Mouse (Mus musculus) lung, postnatal 0 days (tissue): ENCODE measurements around the gene Rtn1. TPM values are rescaled to one million over a fixed set of nuclear protein-coding genes. Genes with fewer than 3 reads are reported as not detected.
"Not testable (repeated sequence)": the region's sequence is repeated elsewhere in the genome, so short reads cannot be mapped to it uniquely, and the experiment has no call there.

Experiments used
- ATAC-seq: fragments of 200-750 bp; cut with Nextera tagmentation; 2 replicates; pipeline ENCODE4 v1.8.0; 2017; ENCODE audit warnings: moderate library complexity
- DNase-seq: peaks from one replicate; pipeline ENCODE4 v3.0.0-alpha.2; 2016; ENCODE audit warnings: low spot score
- H3K27ac ChIP-seq: fragments of 300-500 bp; sonication (generic); 2 replicates; pipeline ENCODE4 v1.5.1; 2014; ENCODE audit warnings: antibody characterized with exemption, mild to moderate bottlenecking, low read length, mixed read lengths
- H3K27me3 ChIP-seq: fragments of 300-500 bp; sonication (generic); replicated peaks from 2 replicates; pipeline ENCODE4 v1.6.1; 2014; ENCODE audit warnings: low read length, mixed read lengths; ENCODE audit not compliant: insufficient read depth
- H3K36me3 ChIP-seq: fragments of 300-500 bp; sonication (generic); 2 replicates; pipeline ENCODE4 v1.6.1; 2014; ENCODE audit warnings: low read length, mixed read lengths; ENCODE audit not compliant: insufficient read depth
- H3K4me1 ChIP-seq: fragments of 300-500 bp; sonication (generic); 2 replicates; pipeline ENCODE4 v1.6.1; 2014; ENCODE audit warnings: antibody characterized with exemption, low read depth, low read length, mixed read lengths; ENCODE audit not compliant: insufficient read depth
- H3K4me2 ChIP-seq: fragments of 300-500 bp; sonication (generic); replicated peaks from 2 replicates; pipeline ENCODE4 v1.6.1; 2014; ENCODE audit warnings: low read depth, mild to moderate bottlenecking, low read length, moderate library complexity, mixed read lengths
- H3K4me3 ChIP-seq: fragments of 300-500 bp; sonication (generic); 2 replicates; pipeline ENCODE4 v1.5.1; 2014; ENCODE audit warnings: low read depth, low read length
- H3K9ac ChIP-seq: fragments of 300-500 bp; sonication (generic); replicated peaks from 2 replicates; pipeline ENCODE4 v1.6.1; 2014; ENCODE audit warnings: low read depth, mild to moderate bottlenecking
- H3K9me3 ChIP-seq: fragments of 300-500 bp; sonication (generic); 2 replicates; pipeline ENCODE4 v1.6.1; 2016; ENCODE audit warnings: low read length, mixed read lengths
- CTCF ChIP-seq: IDR thresholded peaks from 2 replicates; pipeline ENCODE4 v1.5.1; 2016; ENCODE audit warnings: antibody characterized with exemption, mild to moderate bottlenecking
- EP300 ChIP-seq: IDR thresholded peaks from 2 replicates; pipeline ENCODE4 v1.6.1; 2016; ENCODE audit warnings: antibody characterized with exemption, mild to moderate bottlenecking, control low read depth
- WGBS: fragments of 180-500 bp; shearing (Covaris S2); extraction: QIAGEN DNeasy Blood & Tissue Kit; methylation state at CpG from one replicate; pipeline ENCODE4 v1.1.7; 2014; 5-methylcytosine and 5-hydroxymethylcytosine counted together
- polyA plus RNA-seq: library from polyadenylated mRNA; unstranded; fragments of >200 nt; fragmentation: Nextera tagmentation; extraction: Ambion mirVana; gene quantifications from 2 replicates; pipeline ENCODE4 v1.2.1, GENCODE M21; 2015

Rtn1 gene
- polyA plus RNA-seq, 1 experiment from 2014 or later, result 12.2 TPM

DNA sequence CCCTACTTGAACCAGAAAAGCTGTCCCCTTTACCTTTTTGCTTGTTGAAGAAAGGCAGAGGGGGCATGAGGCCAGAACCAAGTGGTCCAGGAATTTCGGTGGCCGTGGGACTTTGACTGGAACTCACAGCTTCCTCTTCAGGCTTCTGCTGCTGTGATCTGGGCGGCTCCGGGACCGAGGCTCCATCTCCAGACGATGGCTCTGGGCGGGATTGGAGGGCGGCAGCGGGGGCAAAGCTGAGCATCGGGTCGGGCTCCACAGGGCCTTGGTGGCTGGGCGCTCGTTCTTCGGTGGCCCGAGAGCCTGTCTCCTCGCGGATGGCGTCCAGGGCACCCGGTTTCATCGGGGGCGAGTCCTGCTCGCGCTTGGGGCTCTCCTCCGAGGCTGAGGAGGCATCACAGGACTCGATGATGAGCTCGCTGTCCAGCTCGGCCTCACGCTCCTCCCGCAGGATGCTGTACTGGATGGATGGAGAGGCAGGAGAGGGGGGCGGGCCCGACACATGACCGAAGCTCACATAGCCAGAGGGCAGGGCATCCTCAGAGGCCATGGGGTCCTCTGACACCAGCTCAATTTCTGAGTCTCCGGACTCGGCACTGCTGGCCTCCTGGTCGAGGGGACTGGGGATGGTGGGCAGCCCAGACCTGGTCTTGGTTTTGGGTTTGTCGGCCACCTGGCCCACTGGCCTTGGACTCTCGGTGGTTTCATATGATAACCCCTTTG lies 105.1 kb downstream of the Rtn1 start:
- Histone ChIP-seq H3K27me3 (no peaks in the 10 kb centered on the region), H3K4me2 (no peak overlapping the region), H3K36me3 (no peaks in the 10 kb centered on the region), H3K9ac (no peak overlapping the region), H3K9me3 (no peaks in the 10 kb centered on the region), H3K4me3 (no peak overlapping the region), H3K27ac (no peak overlapping the region), H3K4me1 (no peaks in the 10 kb centered on the region)
- WGBS, result 72% methylated on average over 37 of the region's 37 CpGs
- DNase-seq (no peak), ATAC-seq (no peak)
- no peak for TF ChIP-seq EP300
- TF ChIP-seq CTCF, result no peak

DNA sequence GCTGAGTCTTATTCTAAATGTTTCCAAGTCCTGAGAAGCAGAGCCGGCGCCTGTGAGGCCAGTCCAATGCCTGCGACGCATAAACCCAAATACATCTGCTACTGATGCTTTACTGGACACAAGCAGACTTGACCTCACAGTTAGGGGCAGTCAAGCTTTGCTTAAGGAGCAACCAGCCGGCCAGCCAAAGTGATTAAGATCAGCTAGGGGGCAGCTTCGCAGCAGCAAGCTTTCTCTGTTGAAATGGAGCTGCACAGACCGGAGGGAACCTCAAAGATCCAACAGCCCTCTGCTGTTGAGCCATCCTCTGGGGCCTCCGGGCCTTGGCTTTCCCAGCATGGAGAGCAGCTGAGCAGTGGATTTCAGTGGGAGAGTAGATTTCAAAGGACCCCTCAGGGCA lies 107.4 kb downstream of the Rtn1 start:
- WGBS, result 50% methylated on average over 8 of the region's 8 CpGs
- Histone ChIP-seq H3K9me3 (no peaks in the 10 kb centered on the region), H3K36me3 (no peaks in the 10 kb centered on the region), H3K27ac (no peak overlapping the region), H3K27me3 (no peaks in the 10 kb centered on the region), H3K4me1 (no peaks in the 10 kb centered on the region), H3K4me3 (no peak overlapping the region), H3K4me2 (no peak overlapping the region), H3K9ac (no peak overlapping the region)
- TF ChIP-seq CTCF, result no peak; the same call in 1 of the 2 replicates
- no peak for TF ChIP-seq EP300
- ATAC-seq (no peak), DNase-seq (no peak)

DNA sequence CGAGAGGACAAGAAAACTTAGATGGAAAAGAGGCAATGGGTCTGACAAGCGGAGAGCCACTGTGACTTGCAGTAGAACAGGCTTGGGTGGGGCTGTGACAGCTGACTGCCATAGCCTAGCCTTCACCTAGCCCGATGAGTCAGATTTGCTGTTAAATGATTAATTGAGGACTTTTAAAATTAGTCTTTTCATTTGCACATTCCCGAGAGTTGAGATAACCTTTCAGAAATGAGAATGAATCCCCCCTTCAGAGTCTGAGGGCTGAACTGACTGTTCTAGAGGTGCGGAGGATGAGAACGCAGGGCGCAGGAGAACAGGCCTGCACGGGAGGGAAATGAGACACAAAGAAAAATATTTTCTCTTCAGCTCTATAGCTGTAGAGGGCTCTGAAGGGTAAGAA lies 107.9 kb downstream of the Rtn1 start:
- Histone ChIP-seq H3K4me2 (no peak overlapping the region), H3K36me3 (no peaks in the 10 kb centered on the region), H3K9ac (no peak overlapping the region), H3K4me1 (no peaks in the 10 kb centered on the region), H3K27me3 (no peaks in the 10 kb centered on the region), H3K9me3 (no peaks in the 10 kb centered on the region), H3K4me3 (no peak overlapping the region), H3K27ac (no peak overlapping the region)
- no peak for DNase-seq
- WGBS, result 51% methylated on average over 8 of the region's 8 CpGs
- TF ChIP-seq CTCF (no peak), EP300 (no peak)
- ATAC-seq, result no peak

DNA sequence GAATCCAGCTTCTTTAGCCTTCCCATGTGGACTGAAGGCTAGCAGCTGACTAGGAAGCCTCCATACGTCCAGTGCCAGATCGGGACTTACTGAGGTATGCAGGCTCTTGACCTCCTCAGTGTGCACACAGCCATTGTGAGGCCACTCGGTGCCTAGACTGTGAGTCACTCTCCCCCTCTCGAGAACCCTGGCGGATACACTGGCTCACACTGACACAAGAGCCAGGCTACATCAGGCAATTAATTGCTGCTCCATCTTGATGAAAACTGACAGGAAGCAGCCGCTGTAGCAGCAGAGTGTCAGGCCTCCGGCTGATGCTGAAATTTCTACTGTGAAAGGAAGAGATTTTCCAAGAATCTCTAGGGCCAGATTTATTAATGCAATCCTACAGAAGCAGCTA lies 110.6 kb downstream of the Rtn1 start:
- ATAC-seq, result no peak; the same call in 1 of the 2 replicates
- H3K27ac ChIP-seq, result no peak overlapping the region
- H3K4me2 ChIP-seq, result no peak overlapping the region
- H3K36me3 ChIP-seq, result no peaks in the 10 kb centered on the region
- H3K9ac ChIP-seq, result no peak overlapping the region
- no peak for TF ChIP-seq CTCF
- 26% methylated on average over 7 of the region's 7 CpGs for WGBS
- DNase-seq, result peak; percentile 12
- H3K27me3 ChIP-seq, result no peaks in the 10 kb centered on the region
- H3K9me3 ChIP-seq, result no peaks in the 10 kb centered on the region
- no peak overlapping the region for H3K4me3 ChIP-seq
- H3K4me1 ChIP-seq, result no peaks in the 10 kb centered on the region

DNA sequence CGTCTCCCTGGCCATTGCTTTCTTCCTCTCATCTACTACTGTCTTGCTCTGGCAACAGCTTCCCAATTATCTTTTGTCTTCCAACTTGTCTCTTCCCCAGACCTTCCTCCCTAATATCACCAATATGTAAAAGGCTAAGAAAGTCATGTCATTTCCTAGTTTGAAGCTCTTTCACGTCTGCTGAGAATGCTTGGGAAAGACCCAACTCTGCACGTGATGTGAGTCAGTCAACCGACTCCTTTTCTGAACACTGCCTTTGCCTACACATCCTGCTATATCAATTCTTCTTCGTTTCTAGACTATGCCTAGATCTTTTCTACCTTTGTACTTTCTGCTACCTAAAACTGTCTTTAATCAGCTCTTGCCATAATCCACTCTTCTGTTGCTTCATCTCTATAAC lies 112.3 kb downstream of the Rtn1 start:
- DNase-seq (no peak), ATAC-seq (no peak)
- Histone ChIP-seq H3K9me3 (no peaks in the 10 kb centered on the region), H3K4me2 (no peak overlapping the region), H3K9ac (no peak overlapping the region), H3K4me3 (no peak overlapping the region), H3K36me3 (no peaks in the 10 kb centered on the region), H3K27ac (no peak overlapping the region), H3K4me1 (no peaks in the 10 kb centered on the region), H3K27me3 (no peaks in the 10 kb centered on the region)
- WGBS, result 89% methylated on average over 5 of the region's 5 CpGs
- no peak for TF ChIP-seq EP300
- TF ChIP-seq CTCF, result no peak

DNA sequence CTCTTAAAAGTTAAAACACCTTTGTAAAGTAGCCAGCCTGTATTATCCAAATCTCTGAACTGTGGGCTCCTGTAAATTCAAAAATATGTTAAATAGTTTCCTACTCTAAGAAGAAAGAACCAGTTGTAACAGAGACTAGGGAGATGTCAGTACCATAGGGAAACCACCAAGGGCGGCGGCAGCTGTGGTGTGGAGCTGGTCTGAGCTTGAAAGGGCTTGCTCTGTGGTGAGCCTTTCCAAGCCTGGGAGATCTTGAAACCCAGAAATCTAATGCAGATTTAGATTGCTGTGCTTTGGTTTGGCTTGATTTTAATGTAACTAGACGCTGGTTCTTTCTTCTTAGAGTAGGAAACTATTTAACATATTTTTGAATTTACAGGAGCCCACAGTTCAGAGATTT lies 115.7 kb downstream of the Rtn1 start:
- not testable (repeated sequence) for H3K4me3 ChIP-seq, H3K36me3 ChIP-seq, H3K4me2 ChIP-seq, H3K9ac ChIP-seq, H3K27me3 ChIP-seq, DNase-seq, ATAC-seq, H3K4me1 ChIP-seq, H3K9me3 ChIP-seq, H3K27ac ChIP-seq
- 93% methylated on average over 3 of the region's 3 CpGs for WGBS

DNA sequence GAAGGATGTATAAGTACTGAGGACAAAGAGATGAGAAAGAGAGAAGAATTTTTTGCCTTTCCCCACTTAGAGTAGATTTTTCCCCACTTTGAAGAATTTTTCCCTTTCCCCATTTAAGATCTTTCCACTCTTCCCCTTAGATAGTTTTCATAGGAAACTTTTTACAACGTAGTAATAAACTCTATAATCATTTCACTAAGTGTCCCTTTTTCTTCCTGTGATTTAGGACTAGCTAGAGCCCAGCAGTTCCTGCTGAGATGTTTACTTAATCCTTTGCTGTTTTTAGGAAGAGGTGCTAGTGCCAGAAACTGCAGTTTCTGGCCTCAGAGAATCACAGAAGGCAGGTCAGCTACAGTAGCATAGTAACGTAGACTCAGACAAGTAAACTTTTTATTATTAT lies 116.3 kb downstream of the Rtn1 start:
- 61% methylated on average over 2 of the region's 2 CpGs for WGBS
- Histone ChIP-seq H3K4me3 (no peak overlapping the region), H3K27ac (no peak overlapping the region), H3K9me3 (no peaks in the 10 kb centered on the region), H3K4me1 (no peaks in the 10 kb centered on the region), H3K4me2 (no peak overlapping the region), H3K36me3 (no peaks in the 10 kb centered on the region), H3K9ac (no peak overlapping the region), H3K27me3 (no peaks in the 10 kb centered on the region)
- DNase-seq (no peak), ATAC-seq (no peak)
- TF ChIP-seq EP300 (no peak), CTCF (no peak)
